ENCODE assay signal across 25 mouse cellular contexts in genomic region chr17:43536841-43537240, GRCm38 (mm10). TPM values are rescaled to one million over a fixed set of nuclear protein-coding genes. Genes with fewer than 3 reads are reported as not detected.
"Had no signal": no experiment of that assay in that cellular context is flagged by ENCODE, and none has a peak within 500 bp of the region (broad histone marks: within the 10 kb centered on the region; RNA-seq: fewer than 3 reads in every experiment).

No protein-coding gene starts in this region.

RNA-seq across cellular contexts. Expression of gene Ankrd66, which starts 6.6 kb away (rescaled TPM):
- total RNA-seq: common myeloid progenitor, adult 5-6 weeks; forebrain, postnatal 0 days; gastrocnemius, adult 18-20 months; gastrocnemius, adult 2 months; gastrocnemius, adult 8-10 months; gastrocnemius, postnatal 10 days; gastrocnemius, postnatal 14 days; gastrocnemius, postnatal 25 days; gastrocnemius, postnatal 36 days; gastrocnemius, postnatal 4 days; heart, adult 2 months; heart, adult 8-10 months had no signal
- polyA plus RNA-seq: embryonic facial prominence, embryonic 12.5 days; embryonic facial prominence, embryonic 13.5 days; erythroblast, embryonic 14.5 days; forebrain, embryonic 11.5 days; forebrain, embryonic 12.5 days had no signal

RNA-seq across cellular contexts. Expression of gene Pla2g7, which starts 31.1 kb away (rescaled TPM):
- polyA plus RNA-seq: erythroblast, embryonic 14.5 days had no signal

RNA-seq across cellular contexts. Expression of gene Mep1a, which starts 34.2 kb away (rescaled TPM):
- total RNA-seq: common myeloid progenitor, adult 5-6 weeks; forebrain, postnatal 0 days; gastrocnemius, adult 2 months; gastrocnemius, adult 8-10 months; gastrocnemius, postnatal 10 days; gastrocnemius, postnatal 14 days; gastrocnemius, postnatal 25 days; gastrocnemius, postnatal 36 days; gastrocnemius, postnatal 4 days; heart, adult 18-20 months; heart, adult 2 months; heart, adult 8-10 months had no signal
- polyA plus RNA-seq: embryonic facial prominence, embryonic 10.5 days; embryonic facial prominence, embryonic 11.5 days; embryonic facial prominence, embryonic 12.5 days; erythroblast, embryonic 14.5 days; forebrain, embryonic 10.5 days; forebrain, embryonic 11.5 days; forebrain, embryonic 12.5 days; forebrain, embryonic 14.5 days; forebrain, embryonic 15.5 days; forebrain, embryonic 16.5 days; heart, adult 2 months; heart, embryonic 10.5 days had no signal
